Mouse (Mus musculus) left cerebral cortex, postnatal 36 days (tissue): ENCODE results near the gene Ubb. TPM values are rescaled to one million over a fixed set of nuclear protein-coding genes. Genes with fewer than 3 reads are reported as not detected.

Source experiments
- DNase-seq, 2 experiments: peaks; one replicate each; pipeline ENCODE4 v3.0.0; 2021 to 2022; ENCODE audit warnings: low spot score in 2 of 2, mixed read lengths in 1 of 2
- intact Hi-C: fragments of 180-260 bp; cut with DNase I; formaldehyde crosslinking; loops from one replicate; pipeline ENCODE4 v1.15.1; 2025
- total RNA-seq, 2 experiments: library from RNA; stranded (reverse); gene quantifications; 2 replicates each; pipeline ENCODE4 v1.2.3; 2021

Gene Ubb
- total RNA-seq, 2 experiments from 2014 or later, result 1,698 to 1,876 TPM

- DNase-seq, result no peak
- intact Hi-C loops, result loop anchor here (2.0 kb wide), 2 partner anchors 27 to 93 kb away; no protein-coding TSS in a partner anchor
Measured at GRCm38 (mm10) chr11:62549782-62550181, 1.2 kb upstream of the Ubb start.

- peak; percentile 43 to 56 for DNase-seq
- intact Hi-C loops, result loop anchor here (2.0 kb wide), 2 partner anchors 27 to 93 kb away; no protein-coding TSS in a partner anchor
Measured at GRCm38 (mm10) chr11:62550227-62550685, 715 bp upstream of the Ubb start.

- DNase-seq, result peak; percentile 83 to 89
- intact Hi-C loops, result loop anchor here (1.0 to 2.0 kb wide), 3 partner anchors 25 to 95 kb away; no protein-coding TSS in a partner anchor
Measured at GRCm38 (mm10) chr11:62551226-62552119, 502 bp downstream of the Ubb start.

- no peak for DNase-seq
- intact Hi-C loops, result no loop called here
Measured at GRCm38 (mm10) chr11:62553186-62553585, 2.2 kb downstream of the Ubb start.

- DNase-seq, result no peak
Measured at GRCm38 (mm10) chr11:62553633-62554032, 2.7 kb downstream of the Ubb start.

GRCm38 (mm10) chr11:62554163-62554855 lies 3.3 kb downstream of the Ubb start:
- DNase-seq, result no peak
- intact Hi-C loops, result no loop called here

More at GRCm38 (mm10) chr11:62553633-62554032, 2.7 kb downstream of the Ubb start:
- intact Hi-C loops, result no loop called here

- DNase-seq, result no peak
- intact Hi-C loops, result no loop called here
Measured at GRCm38 (mm10) chr11:62554934-62555517, 4.1 kb downstream of the Ubb start.

GRCm38 (mm10) chr11:62555896-62556412 lies 5.0 kb downstream of the Ubb start:
- no peak for DNase-seq
- intact Hi-C loops, result no loop called here

- no peak for DNase-seq
- intact Hi-C loops, result no loop called here
Measured at GRCm38 (mm10) chr11:62557205-62557604, 6.2 kb downstream of the Ubb start.

GRCm38 (mm10) chr11:62558152-62558551 lies 7.2 kb downstream of the Ubb start:
- intact Hi-C loops, result no loop called here

GRCm38 (mm10) chr11:62558961-62559646 lies 8.1 kb downstream of the Ubb start:
- no peak for DNase-seq

More at GRCm38 (mm10) chr11:62558152-62558551, 7.2 kb downstream of the Ubb start:
- no peak for DNase-seq

GRCm38 (mm10) chr11:62560463-62561016 lies 9.6 kb downstream of the Ubb start:
- intact Hi-C loops, result no loop called here
- DNase-seq, result no peak

More at GRCm38 (mm10) chr11:62558961-62559646, 8.1 kb downstream of the Ubb start:
- intact Hi-C loops, result no loop called here

- DNase-seq, result no peak
- intact Hi-C loops, result no loop called here
Measured at GRCm38 (mm10) chr11:62563590-62563989, 12.6 kb downstream of the Ubb start.

GRCm38 (mm10) chr11:62565747-62566146 lies 14.8 kb downstream of the Ubb start:
- intact Hi-C loops, result no loop called here
- DNase-seq, result no peak

GRCm38 (mm10) chr11:62566211-62566610 lies 15.2 kb downstream of the Ubb start:
- no peak for DNase-seq
- intact Hi-C loops, result no loop called here

GRCm38 (mm10) chr11:62568300-62568699 lies 17.3 kb downstream of the Ubb start:
- no peak for DNase-seq
- intact Hi-C loops, result no loop called here

GRCm38 (mm10) chr11:62573959-62574702 lies 23.2 kb downstream of the Ubb start, which contains the start of gene Trpv2:
Trpv2 (plus strand) TSS chr11:62574486.
- DNase-seq, result no peak
- intact Hi-C loops, result no loop called here

GRCm38 (mm10) chr11:62574703-62575085 lies 23.7 kb downstream of the Ubb start:
- DNase-seq, result no peak
- intact Hi-C loops, result loop anchor here (5.0 kb wide), 1 partner anchor 37 kb away; the partner anchor contains the start of gene Cenpv
